Mouse (Mus musculus): ENCODE results near the gene Krt19. TPM values are rescaled to one million over a fixed set of nuclear protein-coding genes. Genes with fewer than 3 reads are reported as not detected.

Krt19 gene
- polyA plus RNA-seq, 1 experiment from 2014 or later, result not detected

DNA sequence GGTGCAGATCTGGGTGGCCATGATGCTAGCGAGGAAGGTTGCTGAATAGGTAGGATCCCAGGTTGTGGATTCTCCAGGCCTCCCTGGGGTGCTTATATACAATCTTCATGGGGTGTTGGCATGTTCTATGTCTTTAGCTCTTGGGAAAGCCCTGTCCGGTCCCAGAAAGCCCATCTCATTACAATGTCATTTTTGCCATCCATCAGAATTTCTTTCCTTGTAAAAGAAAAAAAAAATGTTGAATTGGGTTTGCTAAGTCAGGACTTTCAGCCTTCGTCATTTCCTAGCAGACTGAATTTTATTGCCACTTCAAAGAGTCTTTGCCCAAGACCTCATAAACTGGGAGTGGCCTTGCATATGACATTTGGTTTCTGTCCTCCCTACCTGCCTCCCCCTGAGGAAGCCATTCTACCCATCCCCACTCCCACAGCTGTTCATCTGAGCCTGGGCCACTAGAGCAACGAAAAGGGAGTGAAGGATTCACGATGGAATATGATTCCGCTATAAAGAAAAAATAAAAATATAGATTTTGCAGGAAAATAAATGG lies 42.8 kb downstream of the Krt19 start, which contains the start of gene Krt36:
Gene Krt36, minus strand, starts transcription at position 51 of the 547 bp plus-strand sequence.
- WGBS (ENCODE audit: missing documents), result 87% methylated on average over 6 of the region's 6 CpGs
- no peaks in the 10 kb centered on the region for H3K79me2 ChIP-seq (ENCODE audit: inconsistent target)
- H3K36me3 ChIP-seq (ENCODE audit: inconsistent target), result no peaks in the 10 kb centered on the region
- H3K4me3 ChIP-seq (ENCODE audit: inconsistent target), result no peak within 1 kb of the TSS
- H3K27ac ChIP-seq, result no peak within 1 kb of the TSS

DNA sequence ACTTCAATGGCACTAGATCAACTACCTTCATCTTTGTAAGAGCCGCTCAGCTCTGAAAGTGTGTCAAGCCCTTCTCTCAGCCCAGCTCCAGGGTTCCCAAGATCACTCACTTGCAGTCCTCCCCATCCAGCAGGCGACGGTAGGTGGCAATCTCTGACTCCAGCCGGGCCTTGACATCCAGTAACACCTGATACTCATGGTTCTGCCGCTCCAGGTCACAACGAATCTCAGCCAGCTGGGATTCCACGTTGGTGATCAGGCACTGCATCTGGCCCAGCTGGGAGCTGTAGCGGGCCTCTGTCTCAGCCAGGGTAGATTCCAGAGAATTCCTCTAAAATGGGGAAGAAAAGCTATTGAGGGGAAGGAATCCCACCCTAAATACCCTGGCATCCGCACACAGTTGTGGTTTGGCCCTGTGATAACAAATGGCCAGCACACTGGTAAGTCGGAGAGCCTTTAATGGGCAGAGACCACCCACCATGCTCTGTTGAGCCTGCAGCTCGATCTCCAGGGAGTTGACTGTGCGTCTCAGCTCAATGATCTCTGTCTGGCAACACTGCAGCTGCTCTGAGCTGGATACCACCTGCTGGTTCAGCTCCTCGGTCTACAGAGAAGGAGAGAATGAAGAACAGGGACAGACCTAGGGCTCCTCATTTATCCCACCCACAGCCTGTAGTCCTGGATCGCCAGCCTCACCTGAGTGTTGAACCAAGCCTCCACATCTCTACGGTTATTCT lies 45.6 kb downstream of the Krt19 start:
- Histone ChIP-seq H3K79me2 (ENCODE audit: inconsistent target) (no peaks in the 10 kb centered on the region), H3K4me3 (ENCODE audit: inconsistent target) (no peak overlapping the region), H3K27ac (no peak overlapping the region), H3K36me3 (ENCODE audit: inconsistent target) (no peaks in the 10 kb centered on the region)
- WGBS (ENCODE audit: missing documents), result 81% methylated on average over 15 of the region's 15 CpGs

DNA sequence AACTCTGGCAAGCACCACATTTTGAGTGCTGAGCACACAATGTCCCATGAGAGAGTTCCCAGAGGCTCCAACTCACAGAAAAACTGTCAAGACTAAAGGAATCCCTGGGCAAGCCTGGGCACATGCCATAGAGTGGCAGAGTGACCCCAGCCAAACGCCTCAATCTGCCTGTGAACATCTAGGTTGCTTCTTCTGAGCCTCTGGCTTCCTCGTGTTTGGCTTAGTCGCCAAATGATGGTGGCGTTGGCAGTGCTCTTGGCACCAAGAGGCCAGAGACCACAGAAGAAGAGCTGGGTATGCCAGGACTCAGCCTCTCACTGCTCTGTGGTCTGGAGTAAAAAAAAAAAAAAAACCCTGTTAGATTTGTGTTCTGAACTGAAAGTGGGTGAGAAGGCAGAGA lies 48.1 kb downstream of the Krt19 start:
- Histone ChIP-seq H3K36me3 (ENCODE audit: inconsistent target) (no peaks in the 10 kb centered on the region), H3K4me3 (ENCODE audit: inconsistent target) (no peak overlapping the region), H3K79me2 (ENCODE audit: inconsistent target) (no peaks in the 10 kb centered on the region), H3K27ac (no peak overlapping the region)
- WGBS (ENCODE audit: missing documents), result 83% methylated on average over 4 of the region's 4 CpGs

DNA sequence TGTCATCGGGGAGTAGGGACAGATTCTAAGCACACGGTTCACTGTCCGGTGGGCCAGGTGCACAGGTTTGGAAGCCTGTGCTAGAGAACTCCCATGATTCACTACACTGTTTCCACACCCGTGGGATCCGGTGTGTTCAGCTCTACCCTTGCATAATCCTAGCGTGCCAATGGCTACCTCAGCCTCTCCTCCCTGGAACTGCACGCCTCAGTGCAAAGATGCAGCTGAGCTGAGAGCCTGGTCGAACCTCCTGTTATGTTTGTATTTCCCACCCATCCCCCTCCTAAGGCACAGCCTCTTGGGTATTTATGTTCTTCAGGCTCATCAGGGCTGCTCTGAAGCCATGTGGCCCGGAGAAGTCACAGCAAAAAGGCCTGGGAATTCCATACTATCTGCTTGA lies 50.6 kb downstream of the Krt19 start:
- Histone ChIP-seq H3K4me3 (ENCODE audit: inconsistent target) (no peak overlapping the region), H3K36me3 (ENCODE audit: inconsistent target) (no peaks in the 10 kb centered on the region), H3K27ac (no peak overlapping the region), H3K79me2 (ENCODE audit: inconsistent target) (no peaks in the 10 kb centered on the region)
- WGBS (ENCODE audit: missing documents), result 89% methylated on average over 9 of the region's 9 CpGs

DNA sequence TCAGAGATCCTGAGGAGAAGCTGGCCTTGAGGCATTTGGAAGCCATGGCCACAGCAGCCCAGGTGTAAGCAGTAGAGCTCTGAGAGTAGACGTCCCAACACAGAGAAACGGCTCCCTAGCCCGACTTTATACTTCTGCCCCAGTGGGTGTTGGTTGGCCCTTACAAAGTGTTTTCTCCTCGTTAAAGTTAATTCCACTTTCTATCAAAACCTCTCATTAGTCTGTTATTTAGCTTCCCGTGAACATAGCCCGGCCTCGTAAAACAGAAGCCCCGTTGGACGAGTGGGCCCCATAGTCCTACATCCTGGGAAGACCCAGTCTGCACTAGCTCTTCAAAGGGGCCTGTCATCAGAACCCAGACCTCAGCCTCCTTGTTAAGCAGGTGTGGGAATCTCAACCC lies 52.3 kb downstream of the Krt19 start, which contains the start of gene Krt35:
Gene Krt35, minus strand, starts transcription at position 101 of the 400 bp plus-strand sequence.
- Histone ChIP-seq H3K79me2 (ENCODE audit: inconsistent target) (no peaks in the 10 kb centered on the region), H3K36me3 (ENCODE audit: inconsistent target) (no peaks in the 10 kb centered on the region), H3K4me3 (ENCODE audit: inconsistent target) (no peak within 1 kb of the TSS), H3K27ac (no peak within 1 kb of the TSS)
- WGBS (ENCODE audit: missing documents), result 82% methylated on average over 9 of the region's 9 CpGs

Other genes starting within 250 kb of the Krt19 start
- not detected in 3 replicates for gene Krtap31-1, start 240.7 kb downstream of the Krt19 start, polyA plus RNA-seq (2018)
- gene Gm11565, start 233.9 kb downstream of the Krt19 start, polyA plus RNA-seq (2018), result not detected in 3 replicates
- gene Krtap31-2, start 212.4 kb downstream of the Krt19 start, polyA plus RNA-seq (2018), result not detected in 3 replicates
- gene Krtap9-5, start 200.2 kb downstream of the Krt19 start, polyA plus RNA-seq (2018), result not detected in 3 replicates
- not detected in 3 replicates for gene Krtap29-1, start 169.6 kb downstream of the Krt19 start, polyA plus RNA-seq (2018)
- not detected in 3 replicates for gene Krtap16-1, start 162.1 kb downstream of the Krt19 start, polyA plus RNA-seq (2018)
- not detected in 3 replicates for gene Krtap17-1, start 154.7 kb downstream of the Krt19 start, polyA plus RNA-seq (2018)
- gene Krt33a, start 132.5 kb downstream of the Krt19 start, polyA plus RNA-seq (2018), result not detected in 3 replicates
- gene Krt33b, start 118.8 kb downstream of the Krt19 start, polyA plus RNA-seq (2018), result not detected in 3 replicates
- gene Krt34, start 107.1 kb downstream of the Krt19 start, polyA plus RNA-seq (2018), result not detected in 3 replicates
- gene Krt31, start 98.1 kb downstream of the Krt19 start, polyA plus RNA-seq (2018), result not detected in 3 replicates
- gene Krt32, start 60.4 kb downstream of the Krt19 start, polyA plus RNA-seq (2018), result not detected in 3 replicates
- not detected in 3 replicates for gene Krt35, start 52.4 kb downstream of the Krt19 start, polyA plus RNA-seq (2018)
- gene Krt36, start 43.0 kb downstream of the Krt19 start, polyA plus RNA-seq (2018), result not detected in 3 replicates
- not detected in 3 replicates for gene Krt13, start 27.1 kb downstream of the Krt19 start, polyA plus RNA-seq (2018)
- not detected in 3 replicates for gene Krt15, start 12.7 kb downstream of the Krt19 start, polyA plus RNA-seq (2018)
- gene Krt9, start 44.6 kb upstream of the Krt19 start, polyA plus RNA-seq (2018), result not detected in 3 replicates
- gene Krt14, start 58.9 kb upstream of the Krt19 start, polyA plus RNA-seq (2018), result not detected in 3 replicates
- gene Krt16, start 100.2 kb upstream of the Krt19 start, polyA plus RNA-seq (2018), result not detected in 3 replicates
- gene Krt17, start 112.4 kb upstream of the Krt19 start, polyA plus RNA-seq (2018), result not detected in 3 replicates
- gene Krt42, start 121.2 kb upstream of the Krt19 start, polyA plus RNA-seq (2018), result not detected in 3 replicates
- gene Eif1, start 171.2 kb upstream of the Krt19 start, polyA plus RNA-seq (2018), result 204 to 466 TPM (median 355 TPM) in 3 replicates
- not detected in 3 replicates for gene Gast, start 185.7 kb upstream of the Krt19 start, polyA plus RNA-seq (2018)
- 0.36 to 0.81 TPM in 2 of 3 replicates, not detected in the other for gene Hap1, start 207.5 kb upstream of the Krt19 start, polyA plus RNA-seq (2018)
- gene Jup, start 249.1 kb upstream of the Krt19 start, polyA plus RNA-seq (2018), result 2.6 to 3.1 TPM (median 2.9 TPM) in 3 replicates